Mouse (Mus musculus) cerebellum, postnatal 36 days (tissue): ENCODE results near the gene Zscan29.

Experiments used
- DNase-seq, 2 experiments: peaks; one replicate each; pipeline ENCODE4 v3.0.0; 2021 to 2022; ENCODE audit warnings: mixed read lengths in 2 of 2

Zscan29 gene

GRCm38 (mm10) chr2:121170980-121171742 is at the start of gene Zscan29:
Gene Zscan29 (minus strand): TSS chr2:121171125.
- DNase-seq: peak; percentile 84 to 89

- no peak for DNase-seq
These were observed 49.1 kb upstream of the Zscan29 start for GRCm38 (mm10) chr2:121219994-121220393.

GRCm38 (mm10) chr2:121219177-121219576 is 48.3 kb upstream of the Zscan29 start:
- no peak for DNase-seq

- DNase-seq: no peak
These were observed 43.6 kb upstream of the Zscan29 start for GRCm38 (mm10) chr2:121214491-121214890.

GRCm38 (mm10) chr2:121206541-121206940 is 35.6 kb upstream of the Zscan29 start:
- no peak for DNase-seq

GRCm38 (mm10) chr2:121204276-121204675 is 33.4 kb upstream of the Zscan29 start:
- DNase-seq: no peak

- no peak for DNase-seq
These were observed 24.5 kb upstream of the Zscan29 start for GRCm38 (mm10) chr2:121195466-121195865.

- DNase-seq: no peak
These were observed 17.6 kb upstream of the Zscan29 start for GRCm38 (mm10) chr2:121188530-121188929.

GRCm38 (mm10) chr2:121184142-121184541 is 13.2 kb upstream of the Zscan29 start:
- DNase-seq: no peak

GRCm38 (mm10) chr2:121183431-121183830 is 12.5 kb upstream of the Zscan29 start:
- peak; percentile 80 to 84 for DNase-seq

- no peak for DNase-seq
These were observed 8.0 kb upstream of the Zscan29 start for GRCm38 (mm10) chr2:121178828-121179479.

- no peak for DNase-seq
These were observed 399 bp downstream of the Zscan29 start, which contains the start of gene Tubgcp4 for GRCm38 (mm10) chr2:121170481-121170971. Gene Tubgcp4 (plus strand): TSS chr2:121170654.

GRCm38 (mm10) chr2:121169902-121170301 is 1.0 kb downstream of the Zscan29 start:
- peak; percentile 26 to 28 for DNase-seq

- no peak for DNase-seq
These were observed 1.8 kb downstream of the Zscan29 start for GRCm38 (mm10) chr2:121169173-121169572.

GRCm38 (mm10) chr2:121153100-121153499 is 17.8 kb downstream of the Zscan29 start:
- DNase-seq: no peak

GRCm38 (mm10) chr2:121149679-121150078 is 21.2 kb downstream of the Zscan29 start:
- DNase-seq: no peak

- no peak for DNase-seq
These were observed 28.5 kb downstream of the Zscan29 start for GRCm38 (mm10) chr2:121142415-121142814.

- no peak for DNase-seq
These were observed 29.5 kb downstream of the Zscan29 start for GRCm38 (mm10) chr2:121141216-121142035.

- DNase-seq: peak; percentile 91 to 93
These were observed 30.7 kb downstream of the Zscan29 start, which contains the start of the genes Adal and Lcmt2 for GRCm38 (mm10) chr2:121140018-121140882. Gene Adal (plus strand): TSS chr2:121140428. Gene Lcmt2 (minus strand): TSS chr2:121140653.

GRCm38 (mm10) chr2:121139266-121140017 is 31.5 kb downstream of the Zscan29 start:
- DNase-seq: peak; percentile 62 to 69

GRCm38 (mm10) chr2:121137371-121137770 is 33.6 kb downstream of the Zscan29 start:
- DNase-seq: no peak
